Mouse (Mus musculus) CH12.LX (cell line): ENCODE results near the gene Col24a1. TPM values are rescaled to one million over a fixed set of nuclear protein-coding genes. Genes with fewer than 3 reads are reported as not detected.

Experiments
- DNase-seq: peaks from one replicate; pipeline ENCODE4 v3.0.0-alpha.2; 2013; ENCODE audit errors: extremely low read depth
- H3K27ac ChIP-seq: 2 replicates; pipeline ENCODE4 v1.5.1; 2012; ENCODE audit warnings: low read depth, mild to moderate bottlenecking, control low read depth, moderate library complexity; ENCODE audit not compliant: insufficient read depth
- H3K27me3 ChIP-seq: replicated peaks from 2 replicates; pipeline ENCODE3; 2012; ENCODE audit warnings: inconsistent platforms
- H3K36me3 ChIP-seq, 2 experiments: replicated peaks in 1 of 2; 2 replicates each; pipeline versions ENCODE3 to v1.6.1; 2012; ENCODE audit warnings: inconsistent platforms in 1 of 2, low read length in 1 of 2, mild to moderate bottlenecking in 1 of 2, mixed read lengths in 1 of 2, moderate library complexity in 1 of 2; ENCODE audit not compliant: control insufficient read depth in 1 of 2, insufficient read depth in 1 of 2
- H3K4me1 ChIP-seq, 2 experiments: 2 replicates each; pipeline ENCODE4 v1.6.1; 2012; ENCODE audit warnings: inconsistent platforms in 1 of 2, moderate library complexity in 1 of 2; ENCODE audit not compliant: insufficient read depth in 2 of 2, control insufficient read depth in 1 of 2
- H3K4me2 ChIP-seq: 2 replicates; pipeline ENCODE4 v1.6.1; 2012; ENCODE audit warnings: low read depth, mild to moderate bottlenecking, control low read depth; ENCODE audit not compliant: poor library complexity, insufficient read depth, severe bottlenecking
- H3K4me3 ChIP-seq, 3 experiments: fragments of 150-350 bp in 1 of 3; sonication (generic) in 1 of 3; replicated peaks in 1 of 3; 2 replicates each; pipeline versions ENCODE3 to v1.5.1; 2011 to 2012; ENCODE audit warnings: low read depth in 2 of 3, low read length in 2 of 3, mild to moderate bottlenecking in 2 of 3, moderate library complexity in 2 of 3, control low read depth in 1 of 3, improper control_type of control experiment in 1 of 3, inconsistent platforms in 1 of 3, mixed read lengths in 1 of 3; ENCODE audit not compliant: poor library complexity in 1 of 3
- H3K79me2 ChIP-seq: replicated peaks from 2 replicates; pipeline ENCODE4 v1.6.1; 2012; ENCODE audit warnings: mild to moderate bottlenecking, moderate library complexity; ENCODE audit not compliant: control insufficient read depth, poor library complexity, insufficient read depth, severe bottlenecking; ENCODE audit errors: extremely low read depth
- H3K9ac ChIP-seq: 2 replicates; pipeline ENCODE4 v1.6.1; 2012; ENCODE audit warnings: low read depth, mild to moderate bottlenecking, control low read depth, moderate library complexity; ENCODE audit not compliant: insufficient read depth
- H3K9me3 ChIP-seq: replicated peaks from 2 replicates; pipeline ENCODE3; 2012; ENCODE audit warnings: low read length, inconsistent platforms, mixed read lengths
- BHLHE40 ChIP-seq: IDR thresholded peaks from 2 replicates; pipeline ENCODE4 v1.6.1; 2011; ENCODE audit warnings: mild to moderate bottlenecking, low read depth, low read length, improper control_type of control experiment
- CHD1 ChIP-seq: IDR thresholded peaks from 2 replicates; pipeline ENCODE4 v1.6.1; 2012; ENCODE audit warnings: low read depth, low read length, improper control_type of control experiment, inconsistent platforms
- CHD2 ChIP-seq: IDR thresholded peaks from 2 replicates; pipeline ENCODE4 v1.6.1; 2011; ENCODE audit warnings: low read length, improper control_type of control experiment
- CTCF ChIP-seq, 2 experiments: IDR thresholded peaks in 1 of 2; conservative IDR thresholded peaks in 1 of 2; 2 replicates each; pipeline ENCODE4 v1.5.1; 2011 to 2012; ENCODE audit warnings: low read depth in 2 of 2, low read length in 2 of 2, improper control_type of control experiment in 1 of 2, inconsistent platforms in 1 of 2, mild to moderate bottlenecking in 1 of 2, moderate library complexity in 1 of 2
- E2F4 ChIP-seq: IDR thresholded peaks from 2 replicates; pipeline ENCODE4 v1.6.1; 2011; ENCODE audit warnings: low read depth, low read length, improper control_type of control experiment; ENCODE audit not compliant: insufficient replicate concordance
- ETS1 ChIP-seq: conservative IDR thresholded peaks from 2 replicates; pipeline ENCODE4 v1.6.1; 2012; ENCODE audit warnings: low read depth, mild to moderate bottlenecking, inconsistent platforms, low read length, improper control_type of control experiment, moderate library complexity
- GABPA ChIP-seq: IDR thresholded peaks from 2 replicates; pipeline ENCODE4 v1.6.1; 2012; ENCODE audit warnings: low read depth, low read length, improper control_type of control experiment, inconsistent platforms; ENCODE audit not compliant: insufficient replicate concordance
- HCFC1 ChIP-seq: IDR thresholded peaks from 2 replicates; pipeline ENCODE4 v1.6.1; 2012; ENCODE audit warnings: low read depth, mild to moderate bottlenecking, inconsistent platforms, low read length, improper control_type of control experiment
- JUND ChIP-seq: conservative IDR thresholded peaks from 2 replicates; pipeline ENCODE4 v1.6.1; 2011; ENCODE audit warnings: low read depth, low read length, improper control_type of control experiment
- MAX ChIP-seq: IDR thresholded peaks from 2 replicates; pipeline ENCODE4 v1.6.1; 2011; ENCODE audit warnings: low read length, improper control_type of control experiment
- MEF2A ChIP-seq: IDR thresholded peaks from 2 replicates; pipeline ENCODE4 v1.6.1; 2014; ENCODE audit warnings: low read depth, mild to moderate bottlenecking, inconsistent platforms, low read length, improper control_type of control experiment, borderline replicate concordance
- MYC ChIP-seq: IDR thresholded peaks from 2 replicates; pipeline ENCODE4 v1.6.1; 2011; ENCODE audit warnings: low read depth, mild to moderate bottlenecking, improper control_type of control experiment, low read length
- NELFE ChIP-seq: IDR thresholded peaks from 2 replicates; pipeline ENCODE4 v1.6.1; 2011; ENCODE audit warnings: low read depth, low read length, improper control_type of control experiment
- NRF1 ChIP-seq: IDR thresholded peaks from 2 replicates; pipeline ENCODE4 v1.6.1; 2014; ENCODE audit warnings: low read depth, mild to moderate bottlenecking, inconsistent platforms, low read length, improper control_type of control experiment, moderate library complexity
- POLR2AphosphoS2 ChIP-seq: IDR thresholded peaks from 2 replicates; pipeline ENCODE4 v1.6.1; 2011; ENCODE audit warnings: low read depth, low read length, improper control_type of control experiment
- TBP ChIP-seq: conservative IDR thresholded peaks from 2 replicates; pipeline ENCODE4 v1.6.1; 2011; ENCODE audit warnings: low read depth, low read length, improper control_type of control experiment
- UBTF ChIP-seq: IDR thresholded peaks from 2 replicates; pipeline ENCODE4 v1.6.1; 2012; ENCODE audit warnings: low read depth, mild to moderate bottlenecking, inconsistent platforms, low read length, improper control_type of control experiment, moderate library complexity
- ZC3H11A ChIP-seq: IDR thresholded peaks from 2 replicates; pipeline ENCODE4 v1.6.1; 2012; ENCODE audit warnings: low read depth, mild to moderate bottlenecking, inconsistent platforms, low read length, improper control_type of control experiment
- ZMIZ1 ChIP-seq: IDR thresholded peaks from 2 replicates; pipeline ENCODE4 v1.6.1; 2012; ENCODE audit warnings: low read depth, mild to moderate bottlenecking, inconsistent platforms, low read length, improper control_type of control experiment
- dilution Hi-C: fragments of 300-500 bp; cut with MboI; formaldehyde crosslinking; loops from 2 replicates; pipeline ENCODE4 v1.14.3; 2020; ENCODE audit warnings: low sequenced_read_pairs; ENCODE audit not compliant: extremely low pct_unique_long_range_greater_than_20kb, extremely low pct_ligation_motif_present
- in situ Hi-C: fragments of 300-500 bp; cut with MboI; formaldehyde crosslinking; loops from 3 replicates; pipeline ENCODE4 v1.14.3; 2019; ENCODE audit warnings: low sequenced_read_pairs, low pct_ligation_motif_present, low pct_unique_long_range_greater_than_20kb, mixed read lengths
- polyA plus RNA-seq: library from polyadenylated mRNA; unstranded; fragments of >175 nt; gene quantifications from 2 replicates; pipeline ENCODE4 v1.2.1, GENCODE M21; 2012; ENCODE audit warnings: low read depth; ENCODE audit not compliant: insufficient read length
- total RNA-seq, 2 experiments: library from RNA; depleted of rRNA; stranded (reverse); fragments of 300-350 nt in 1 of 2; fragments of >200 nt in 1 of 2; gene quantifications; 2 replicates each; pipeline ENCODE4 v1.2.3; 2012 to 2014

Gene Col24a1
- total and polyA plus RNA-seq, 3 experiments: 0.10 TPM; not detected in 2

- Histone ChIP-seq H3K9me3 (no peaks in the 10 kb centered on the region), H3K27ac (no peak overlapping the region), H3K4me3 (no peak overlapping the region), H3K36me3 (no peaks in the 10 kb centered on the region), H3K79me2 (no peaks in the 10 kb centered on the region), H3K27me3 (peaks cover 2% of the 10 kb centered on the region), H3K4me2 (no peak overlapping the region), H3K9ac (no peak overlapping the region), H3K4me1 (no peaks in the 10 kb centered on the region)
- DNase-seq: no peak
- TF ChIP-seq TBP (no peak), NRF1 (no peak), GABPA (no peak), POLR2AphosphoS2 (no peak), MAX (no peak), CHD1 (no peak), ETS1 (no peak), MEF2A (no peak), UBTF (no peak), CHD2 (no peak), MYC (no peak), CTCF (conservative IDR thresholded peaks at IDR 0.05 in 1 of 2, IDR thresholded peaks at IDR 0.05 in 1 of 2; ENCODE audit: low read depth in 2 of 2, low read length in 2 of 2) (no peak), HCFC1 (no peak), BHLHE40 (no peak), ZC3H11A (no peak), E2F4 (no peak), ZMIZ1 (no peak), NELFE (no peak), JUND (no peak)
- dilution Hi-C loops: no loop called here
- in situ Hi-C loops: no loop called here
Observed at GRCm38 (mm10) chr3:145548441-145549415, 256.5 kb downstream of the Col24a1 start.

GRCm38 (mm10) chr3:145550216-145550615 lies 257.9 kb downstream of the Col24a1 start:
- dilution Hi-C loops: no loop called here
- TF ChIP-seq ZMIZ1: no peak
- no peak for TF ChIP-seq HCFC1

More at GRCm38 (mm10) chr3:145550216-145550615, 257.9 kb downstream of the Col24a1 start:
- no peaks in the 10 kb centered on the region for H3K9me3 ChIP-seq
- no peaks in the 10 kb centered on the region for H3K36me3 ChIP-seq
- no peaks in the 10 kb centered on the region for H3K79me2 ChIP-seq
- H3K9ac ChIP-seq: no peak overlapping the region
- H3K4me1 ChIP-seq: no peaks in the 10 kb centered on the region
- H3K27ac ChIP-seq: no peak overlapping the region
- H3K4me3 ChIP-seq: no peak overlapping the region
- H3K27me3 ChIP-seq: peaks cover 2% of the 10 kb centered on the region
- no peak for DNase-seq
- no peak overlapping the region for H3K4me2 ChIP-seq
- in situ Hi-C loops: no loop called here
